Mouse (Mus musculus): ENCODE measurements around the gene Cytl1. TPM values are rescaled to one million over a fixed set of nuclear protein-coding genes. Genes with fewer than 3 reads are reported as not detected.

The Cytl1 gene
- total RNA-seq (2021): under 1 TPM in 1 of 2 experiments, not detected in 1; 0.92 TPM
- long read RNA-seq, experiment 1, partial matches to known transcripts: 0 of 1 reads
- long read RNA-seq, experiment 1, other reads (novel, unspliced or antisense): 0 of 1 reads
- long read RNA-seq, experiment 2, partial matches to known transcripts: 0 of 1 reads
- long read RNA-seq, experiment 2, other reads (novel, unspliced or antisense): 0 of 1 reads

DNA sequence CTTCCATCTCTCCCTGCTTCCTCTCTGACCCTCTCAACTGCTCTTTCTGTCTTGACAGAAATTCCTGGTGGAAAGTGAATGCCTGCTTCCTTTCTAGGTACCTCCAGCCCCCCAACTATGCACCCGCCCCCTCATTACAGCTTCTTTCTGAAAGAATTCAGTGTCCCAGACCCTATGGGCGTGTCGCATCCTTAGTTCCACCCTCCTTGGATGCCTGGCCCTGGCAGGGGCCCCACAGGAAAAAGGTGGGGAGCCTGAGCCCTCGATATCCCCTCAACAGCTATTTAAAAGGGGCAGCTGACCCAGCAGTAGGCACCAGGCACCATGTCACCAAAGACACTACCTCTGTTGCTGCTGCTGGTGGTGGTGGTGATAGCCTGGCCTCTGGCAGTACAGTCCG lies at the start of gene Cytl1:
Gene Cytl1 (plus strand): TSS at position 296 of the 400 bp plus-strand sequence.
- DNase-seq (ENCODE audit: low spot score in 2 of 2): no peak

DNA sequence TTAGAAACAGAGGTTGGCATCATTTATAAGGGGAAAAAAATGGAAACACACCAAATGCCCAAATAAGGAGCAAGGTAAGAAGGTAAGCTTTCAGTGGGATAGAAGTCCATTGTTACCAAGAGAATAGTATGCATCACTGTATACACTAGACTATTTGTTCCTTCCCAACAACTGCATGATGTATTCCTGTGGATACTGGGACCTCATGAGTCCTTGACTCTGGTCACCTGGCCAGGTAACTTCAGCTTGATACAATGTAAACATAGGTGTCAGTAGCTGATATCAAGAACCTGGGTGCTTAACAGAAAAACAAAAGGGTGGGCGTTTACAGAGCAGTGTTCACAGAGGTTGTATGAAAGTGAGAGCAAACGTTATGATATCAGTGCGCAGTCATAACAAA lies 42.6 kb upstream of the Cytl1 start:
- no peak for DNase-seq (ENCODE audit: low spot score in 2 of 2)

DNA sequence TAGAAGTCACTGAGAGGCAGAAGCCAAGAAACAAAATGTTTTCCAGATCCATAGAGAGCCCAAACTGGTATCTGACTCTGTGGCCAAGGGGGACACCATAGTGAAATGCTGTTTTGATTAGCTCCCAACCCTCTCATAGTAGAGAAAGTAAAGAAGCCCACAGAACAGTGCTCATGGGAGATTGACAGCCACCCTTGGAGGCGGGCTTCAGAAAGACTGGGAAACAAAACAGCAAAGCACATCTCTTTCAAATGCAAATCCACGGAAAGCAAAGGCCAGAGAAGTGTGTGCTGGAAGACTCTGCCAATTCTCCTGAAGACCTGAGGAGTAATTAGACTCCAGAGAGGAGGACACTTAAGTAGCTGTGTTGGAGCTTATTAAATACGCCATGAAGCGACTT lies 39.5 kb upstream of the Cytl1 start:
- no peak for DNase-seq (ENCODE audit: low spot score in 2 of 2)

DNA sequence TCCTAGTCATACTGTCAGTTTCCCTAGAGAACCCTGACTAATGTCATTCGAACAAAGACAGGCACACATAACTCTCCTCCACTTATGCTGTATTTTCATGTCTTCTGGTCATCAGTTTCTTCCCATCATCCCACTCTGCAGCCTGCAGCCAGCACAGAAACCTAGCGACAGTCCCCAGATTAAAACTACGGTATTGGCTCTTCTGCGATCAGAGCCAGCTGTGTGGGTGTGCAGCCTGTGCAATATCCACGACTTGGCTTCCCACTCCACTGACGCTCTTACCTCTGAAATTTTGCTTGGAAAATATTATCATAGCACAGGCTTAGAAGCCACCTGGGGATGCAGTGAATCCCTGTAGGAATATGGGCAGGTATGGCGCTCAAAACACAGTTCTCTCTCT lies 38.0 kb upstream of the Cytl1 start:
- peak; percentile 28 to 50 for DNase-seq (ENCODE audit: low spot score in 2 of 2)

DNA sequence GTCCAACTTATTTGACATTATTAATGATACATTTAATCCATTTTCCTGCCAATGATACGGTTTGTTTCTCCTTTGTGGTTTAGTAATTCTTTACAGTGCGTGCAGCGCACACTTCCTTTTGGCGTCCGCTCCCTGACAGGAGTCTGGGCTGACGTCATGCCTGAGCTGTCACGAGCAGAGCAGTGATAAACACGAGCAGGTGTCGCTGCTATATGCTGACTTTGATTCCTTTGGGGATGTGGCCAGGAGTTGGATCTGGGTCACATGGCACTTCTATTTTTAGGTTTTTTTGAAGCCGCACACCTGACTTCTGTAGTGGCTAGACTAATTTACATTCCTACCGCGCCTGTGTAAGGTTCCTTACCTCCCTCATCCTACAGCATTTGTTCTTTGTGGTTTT lies 35.6 kb upstream of the Cytl1 start:
- DNase-seq (ENCODE audit: low spot score in 2 of 2): no peak

DNA sequence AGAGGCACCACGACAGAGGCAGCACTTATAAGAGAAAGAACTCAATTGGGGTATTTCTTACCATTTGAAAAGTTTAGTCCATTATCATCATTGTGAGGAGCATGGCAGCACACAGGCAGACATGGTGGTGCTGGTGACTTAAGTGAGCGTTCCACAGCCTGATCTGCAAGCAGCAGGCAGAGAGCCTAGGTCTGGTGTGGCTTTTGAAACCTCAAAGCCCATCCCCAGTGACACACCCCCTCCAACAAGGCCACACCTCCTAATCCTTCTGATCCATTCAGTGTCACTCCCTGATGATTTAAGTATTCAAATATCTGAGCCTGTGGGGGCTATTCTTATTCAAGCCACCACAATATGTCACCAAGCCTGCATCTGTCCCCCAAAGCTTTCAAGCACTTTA lies 30.4 kb upstream of the Cytl1 start:
- no peak for DNase-seq (ENCODE audit: low spot score in 2 of 2)

GRCm38 (mm10) chr5:37708124-37708523 lies 27.2 kb upstream of the Cytl1 start:
- DNase-seq (ENCODE audit: low spot score in 2 of 2): no peak

- DNase-seq (ENCODE audit: low spot score in 2 of 2): no peak
Measured at GRCm38 (mm10) chr5:37709257-37709904, 25.9 kb upstream of the Cytl1 start.

GRCm38 (mm10) chr5:37716505-37717372 lies 18.6 kb upstream of the Cytl1 start, which contains the start of gene Stk32b:
TSS of gene Stk32b (minus strand) at chr5:37717171.
- DNase-seq (ENCODE audit: low spot score in 2 of 2): peak; percentile 22 to 40

GRCm38 (mm10) chr5:37717384-37717963 lies 17.8 kb upstream of the Cytl1 start:
- peak; percentile 53 to 65 for DNase-seq (ENCODE audit: low spot score in 2 of 2)

DNA sequence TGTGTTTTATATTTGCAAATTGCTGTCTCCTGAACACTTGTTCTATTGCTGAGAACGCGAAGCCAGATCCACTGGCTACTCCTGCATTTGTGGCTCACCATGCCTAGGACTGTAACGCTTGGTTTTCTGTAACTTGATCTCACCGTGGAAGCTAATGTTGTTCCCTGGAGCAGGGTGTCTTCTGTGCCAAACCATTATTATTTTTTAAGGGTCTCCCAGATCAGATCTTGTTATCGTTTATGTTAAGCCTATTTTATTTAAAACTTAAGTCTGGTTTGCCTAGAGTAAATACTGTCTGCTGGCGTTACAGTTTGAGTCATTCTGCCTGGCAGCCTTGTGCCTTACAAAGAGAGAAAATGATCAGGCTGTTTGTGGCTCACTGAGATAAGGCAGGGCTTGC lies 14.6 kb upstream of the Cytl1 start:
- DNase-seq (ENCODE audit: low spot score in 2 of 2): no peak

DNA sequence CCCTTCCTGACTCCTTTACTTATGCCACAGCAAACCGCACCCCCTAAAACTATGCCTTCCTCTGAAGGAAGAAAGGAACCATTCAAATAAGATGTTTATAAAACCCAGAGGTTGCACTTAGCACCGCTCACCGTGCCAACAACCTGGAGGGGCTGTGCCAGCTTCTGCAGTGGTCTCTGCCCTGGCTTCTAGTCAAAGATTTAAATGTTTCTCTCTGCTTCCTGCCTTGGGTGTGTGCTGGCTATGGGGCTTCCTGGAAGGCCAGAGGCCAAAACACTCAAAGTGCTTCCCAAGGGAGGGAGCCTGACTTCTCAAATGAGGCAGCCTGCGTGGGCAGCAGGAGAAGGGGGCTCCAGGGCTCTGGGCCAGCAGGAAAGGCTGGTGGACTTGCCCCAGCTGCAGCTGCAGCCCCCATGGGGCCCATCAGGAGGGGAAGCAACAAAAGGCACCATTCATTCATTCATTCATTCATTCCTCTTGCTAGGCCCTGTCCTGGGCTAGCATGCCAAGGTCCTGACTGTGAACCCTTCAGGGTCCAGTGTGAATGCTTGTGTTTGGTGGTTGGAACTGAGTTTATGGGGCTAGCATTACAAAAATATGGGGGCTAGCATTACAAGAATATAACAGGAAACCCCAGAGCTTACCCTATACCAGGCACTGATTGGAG lies 10.0 kb upstream of the Cytl1 start:
- no peak for DNase-seq (ENCODE audit: low spot score in 2 of 2)

GRCm38 (mm10) chr5:37730781-37731180 lies 4.5 kb upstream of the Cytl1 start:
- DNase-seq (ENCODE audit: low spot score in 2 of 2): no peak

GRCm38 (mm10) chr5:37736213-37736612 lies 894 bp downstream of the Cytl1 start:
- no peak for DNase-seq (ENCODE audit: low spot score in 2 of 2)

GRCm38 (mm10) chr5:37743889-37744707 lies 8.8 kb downstream of the Cytl1 start:
- DNase-seq (ENCODE audit: low spot score in 2 of 2): no peak

DNA sequence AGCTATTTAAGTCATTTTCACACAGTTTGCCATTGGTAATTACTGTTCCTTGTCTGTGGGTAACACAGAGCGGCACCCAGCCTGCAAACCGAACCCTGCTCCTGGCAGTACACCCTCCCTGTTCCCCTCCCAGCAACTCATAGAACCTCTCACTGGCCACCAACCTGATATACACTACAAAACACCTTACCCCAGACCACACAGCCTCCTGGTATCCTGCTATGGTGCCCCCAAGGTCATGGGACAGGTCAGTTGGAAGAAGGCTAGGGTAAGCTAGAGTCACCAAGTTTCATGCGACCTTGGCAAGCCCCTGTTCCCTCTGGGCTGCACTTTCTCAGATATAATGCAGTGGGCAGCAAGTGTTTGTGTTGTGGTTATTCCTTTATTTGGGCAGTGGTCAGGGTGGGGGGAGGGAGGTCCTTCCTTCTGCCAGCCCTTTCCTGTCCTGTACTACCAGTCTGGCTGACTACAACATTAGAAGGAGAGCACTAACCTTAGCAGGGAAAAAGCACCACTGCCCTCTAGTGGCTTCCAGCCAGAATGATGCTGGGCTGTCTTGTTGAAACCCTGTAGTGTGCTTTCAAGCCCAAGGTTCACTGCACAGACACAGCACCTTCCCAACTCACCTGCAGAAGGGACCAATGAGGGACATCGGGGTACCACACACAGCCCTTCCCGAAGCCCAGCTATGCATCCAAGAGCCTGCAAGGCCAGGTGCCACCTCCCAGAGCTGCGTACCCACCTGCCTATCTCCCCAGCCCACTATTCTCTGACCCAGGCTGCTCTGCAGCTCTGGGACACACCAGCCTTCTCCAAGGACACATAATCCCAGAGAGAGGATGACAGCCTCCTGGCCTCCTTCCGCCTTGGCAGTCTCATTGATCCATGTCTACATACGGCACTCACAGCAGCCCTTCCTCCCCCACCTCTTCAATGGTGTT lies 17.0 kb downstream of the Cytl1 start:
- DNase-seq (ENCODE audit: low spot score in 2 of 2): peak; percentile 67 to 84

DNA sequence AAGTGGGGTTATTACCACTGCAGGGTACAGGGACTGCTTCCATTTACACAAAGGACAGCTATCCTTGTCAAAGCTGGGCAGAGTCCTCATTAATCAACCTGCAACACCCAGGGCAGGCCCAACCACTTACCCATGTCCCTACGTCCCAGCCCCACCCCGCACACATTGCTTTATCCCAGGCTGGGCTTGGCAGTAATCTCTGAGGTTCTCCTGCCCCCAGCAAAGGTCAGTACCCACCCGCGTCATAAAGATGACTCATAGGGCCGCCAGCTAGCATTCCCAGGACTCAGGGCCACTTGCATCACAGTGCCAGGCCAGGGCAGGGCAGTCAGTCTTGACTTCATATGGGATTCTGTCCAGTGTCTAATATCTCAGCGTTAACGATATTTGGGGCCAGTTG lies 18.0 kb downstream of the Cytl1 start:
- no peak for DNase-seq (ENCODE audit: low spot score in 2 of 2)

- DNase-seq (ENCODE audit: low spot score in 2 of 2): no peak
Measured at GRCm38 (mm10) chr5:37762046-37762445, 26.7 kb downstream of the Cytl1 start.

- no peak for DNase-seq (ENCODE audit: low spot score in 2 of 2)
Measured at GRCm38 (mm10) chr5:37765851-37766250, 30.5 kb downstream of the Cytl1 start.

Data from layer of hippocampus, postnatal 14 days (tissue).